Mouse (Mus musculus): ENCODE results near the gene Sys1. TPM values are rescaled to one million over a fixed set of nuclear protein-coding genes. Genes with fewer than 3 reads are reported as not detected.

The Sys1 gene
- total RNA-seq, 2 experiments from 2014 or later = 43.5 to 44.6 TPM

DNA sequence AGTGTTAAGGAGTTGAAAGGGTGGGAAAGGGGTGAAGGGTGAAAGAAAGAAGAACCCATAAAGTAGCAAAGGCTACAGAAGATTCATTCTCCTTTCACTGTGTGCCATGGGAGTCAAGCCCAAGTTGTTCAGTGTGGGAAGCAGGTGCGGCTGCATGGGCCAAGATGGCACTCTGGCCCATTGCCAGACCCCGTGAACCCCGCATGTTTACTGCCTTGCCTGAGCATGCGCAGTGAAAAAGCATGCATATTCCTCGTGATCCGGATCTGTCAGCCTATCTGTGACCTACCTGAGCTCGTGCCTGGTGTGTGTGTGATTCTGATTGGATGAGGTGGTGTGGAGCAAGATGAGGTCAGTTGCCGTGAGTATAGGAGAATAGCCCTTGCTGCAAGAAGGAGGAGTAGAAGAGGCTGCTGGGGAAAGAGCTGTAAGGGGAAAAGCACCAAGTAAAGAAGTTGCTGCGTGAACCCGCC lies 66.6 kb downstream of the Sys1 start:
- DNase-seq (ENCODE audit: low spot score in 2 of 2) = no peak

DNA sequence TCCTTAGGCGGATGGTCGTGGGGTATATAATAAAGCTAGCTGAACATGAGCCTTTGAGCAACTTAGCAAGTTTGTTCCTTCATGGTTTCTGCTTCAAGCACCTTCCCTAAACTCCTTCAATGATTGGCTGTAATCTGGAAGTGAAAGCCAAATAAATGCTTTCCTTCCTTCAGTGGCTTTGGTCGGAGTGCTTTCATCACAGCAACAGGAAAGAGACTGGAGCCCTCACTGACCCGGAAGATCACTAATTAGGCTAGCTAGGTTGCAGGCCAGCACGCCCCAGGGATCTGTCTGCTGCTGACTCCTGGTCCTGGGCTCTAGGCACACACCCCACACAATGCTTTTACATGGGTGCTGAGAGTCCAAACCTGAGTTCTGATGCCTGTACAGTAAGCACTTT lies 71.8 kb downstream of the Sys1 start:
- no peak for DNase-seq (ENCODE audit: low spot score in 2 of 2)

Other genes with a start within 250 kb of the Sys1 start
- not detected for gene Wfdc15b, start 235.3 kb upstream of the Sys1 start, total RNA-seq (2021)
- gene Svs2, start 218.5 kb upstream of the Sys1 start, total RNA-seq (2021) = not detected
- gene Svs3b, start 200.3 kb upstream of the Sys1 start, total RNA-seq (2021) = not detected
- gene Svs4, start 178.5 kb upstream of the Sys1 start, total RNA-seq (2021) = not detected
- not detected for gene Svs3a, start 167.7 kb upstream of the Sys1 start, total RNA-seq (2021)
- not detected for gene Svs6, start 140.2 kb upstream of the Sys1 start, total RNA-seq (2021)
- not detected for gene Svs5, start 124.2 kb upstream of the Sys1 start, total RNA-seq (2021)
- gene Slpi, start 67.9 kb upstream of the Sys1 start, total RNA-seq (2021) = under 1 TPM in 1 of 2 experiments, not detected in 1; 0.82 TPM
- gene Rbpjl, start 53.8 kb upstream of the Sys1 start, total RNA-seq (2021) = under 1 TPM; 0.33 to 0.56 TPM
- gene Matn4, start 51.8 kb upstream of the Sys1 start, total RNA-seq (2021) = 1 to 10 TPM; 8.4 to 8.5 TPM
- gene Sdc4, start 13.1 kb upstream of the Sys1 start, total RNA-seq (2021) = 10 to 100 TPM; 72.7 to 80.1 TPM
- 1 to 10 TPM; 2.0 to 6.4 TPM for gene Gm20458, start 4.0 kb downstream of the Sys1 start, total RNA-seq (2021)
- gene Trp53tg5, start 16.8 kb downstream of the Sys1 start, total RNA-seq (2021) = not detected
- gene Dbndd2, start 29.1 kb downstream of the Sys1 start, total RNA-seq (2021) = 100 to 1,000 TPM; 108 to 126 TPM
- gene Pigt, start 40.6 kb downstream of the Sys1 start, total RNA-seq (2021) = 10 to 100 TPM; 83.0 to 89.2 TPM
- gene Wfdc2, start 105.4 kb downstream of the Sys1 start, total RNA-seq (2021) = under 1 TPM in 1 of 2 experiments, not detected in 1; 0.59 TPM
- gene Spint3, start 116.5 kb downstream of the Sys1 start, total RNA-seq (2021) = not detected
- gene Wfdc6a, start 128.5 kb downstream of the Sys1 start, total RNA-seq (2021) = not detected
- not detected for gene Eppin, start 136.6 kb downstream of the Sys1 start, total RNA-seq (2021)
- gene Wfdc6b, start 156.6 kb downstream of the Sys1 start, total RNA-seq (2021) = not detected
- gene Wfdc8, start 156.7 kb downstream of the Sys1 start, total RNA-seq (2021) = not detected
- gene Wfdc16, start 181.8 kb downstream of the Sys1 start, total RNA-seq (2021) = not detected
- gene Wfdc10, start 199.1 kb downstream of the Sys1 start, total RNA-seq (2021) = not detected
- gene Wfdc9, start 199.6 kb downstream of the Sys1 start, total RNA-seq (2021) = not detected
- not detected for gene Wfdc11, start 217.1 kb downstream of the Sys1 start, total RNA-seq (2021)
- not detected for gene Wfdc13, start 228.1 kb downstream of the Sys1 start, total RNA-seq (2021)
- gene Spint4, start 241.5 kb downstream of the Sys1 start, total RNA-seq (2021) = not detected